Mouse (Mus musculus) cerebellum, adult 8-10 months (tissue): ENCODE measurements at regions not wholly inside any gene's neighbourhood (a gene's known extent, or its start where the extent isn't known, plus 50 kb on each side); places are given as distances from the start of the nearest gene placed in this dataset.

Source experiments
- DNase-seq: peaks from one replicate; pipeline ENCODE4 v3.0.0; 2022

DNA sequence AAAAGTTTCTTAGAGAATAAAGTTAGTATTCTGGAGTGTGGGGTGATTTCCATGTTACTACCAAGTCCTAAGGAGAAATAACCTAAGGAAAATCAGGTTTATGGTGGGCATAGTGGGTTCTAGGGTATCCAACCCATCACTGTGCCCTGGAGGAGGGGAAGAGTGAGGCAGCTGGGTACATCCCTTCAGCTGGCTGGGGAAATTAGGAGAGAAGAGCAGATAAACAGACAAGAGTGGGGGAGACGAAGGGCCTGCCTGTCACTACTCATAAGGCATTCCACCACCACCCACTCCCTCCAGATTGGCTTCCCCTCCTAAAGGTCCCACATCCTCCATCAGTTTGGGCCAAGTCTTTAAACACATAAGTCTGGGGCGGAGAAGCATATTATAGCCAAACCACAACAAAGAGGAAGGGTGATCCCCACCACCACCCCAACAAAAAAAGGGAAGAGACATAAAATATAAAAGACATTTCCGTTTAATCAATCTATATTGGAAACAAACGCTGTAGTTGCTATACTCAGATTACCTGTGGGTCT is 299.8 kb downstream of the Gm11361 start:
- no peak for DNase-seq

DNA sequence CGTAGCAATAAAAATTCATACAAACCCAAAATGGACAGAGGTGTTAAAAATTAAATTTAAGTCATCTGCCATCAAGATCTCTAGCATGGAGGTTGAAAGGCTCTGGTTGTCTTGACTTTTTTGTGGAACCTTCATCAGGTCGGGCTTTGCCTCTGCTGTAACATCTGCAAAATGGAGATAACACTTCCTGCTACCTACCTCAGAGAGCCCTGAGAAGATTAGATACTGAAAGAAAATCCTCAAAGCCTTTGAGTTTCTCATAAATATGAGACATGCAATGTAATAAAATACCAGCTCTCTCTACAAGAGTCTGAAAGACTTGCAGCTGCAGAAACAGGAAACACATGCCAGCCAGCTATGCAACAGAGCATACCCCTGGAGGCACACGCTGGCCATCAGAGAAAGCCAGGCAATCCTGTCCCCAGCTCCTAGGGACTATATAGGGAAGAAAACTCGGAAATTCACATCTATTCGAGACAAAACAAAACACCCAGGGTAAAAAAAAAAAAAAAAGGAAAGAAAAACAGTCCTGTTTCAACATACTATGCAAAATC is 299.1 kb downstream of the Gm11361 start:
- DNase-seq = no peak

DNA sequence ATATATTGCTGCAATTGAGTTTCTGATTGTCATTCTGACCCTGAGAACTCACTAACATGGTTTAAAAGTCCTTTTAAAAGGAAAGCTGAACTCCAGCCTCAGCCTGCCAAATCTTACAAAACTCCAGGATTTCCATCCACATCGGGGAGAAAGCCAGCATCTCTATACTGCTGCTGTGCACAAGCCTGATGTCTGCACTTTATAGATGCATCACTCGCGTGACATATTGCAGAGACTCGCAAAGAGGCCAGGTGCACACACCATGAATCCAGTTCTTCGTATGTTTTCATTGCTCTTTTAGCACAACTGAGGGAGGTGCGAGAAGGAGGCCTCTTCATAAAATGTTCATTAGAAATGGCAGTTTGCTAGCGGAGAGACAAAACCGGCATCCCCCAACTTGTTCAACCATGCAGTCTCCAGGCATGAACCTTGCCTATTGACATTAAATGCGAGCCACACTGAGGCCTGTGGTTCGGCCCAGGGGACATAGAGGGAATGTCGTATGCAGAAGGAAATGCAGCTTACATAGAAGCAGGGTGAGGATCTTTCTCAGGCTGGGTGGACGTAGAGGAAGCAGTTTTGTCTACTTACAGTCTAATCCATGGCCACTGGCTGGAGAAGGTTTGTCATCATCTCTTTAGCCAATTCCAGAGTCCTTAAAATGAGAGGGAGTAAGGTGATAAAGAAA is 297.0 kb downstream of the Gm11361 start:
- DNase-seq = no peak

DNA sequence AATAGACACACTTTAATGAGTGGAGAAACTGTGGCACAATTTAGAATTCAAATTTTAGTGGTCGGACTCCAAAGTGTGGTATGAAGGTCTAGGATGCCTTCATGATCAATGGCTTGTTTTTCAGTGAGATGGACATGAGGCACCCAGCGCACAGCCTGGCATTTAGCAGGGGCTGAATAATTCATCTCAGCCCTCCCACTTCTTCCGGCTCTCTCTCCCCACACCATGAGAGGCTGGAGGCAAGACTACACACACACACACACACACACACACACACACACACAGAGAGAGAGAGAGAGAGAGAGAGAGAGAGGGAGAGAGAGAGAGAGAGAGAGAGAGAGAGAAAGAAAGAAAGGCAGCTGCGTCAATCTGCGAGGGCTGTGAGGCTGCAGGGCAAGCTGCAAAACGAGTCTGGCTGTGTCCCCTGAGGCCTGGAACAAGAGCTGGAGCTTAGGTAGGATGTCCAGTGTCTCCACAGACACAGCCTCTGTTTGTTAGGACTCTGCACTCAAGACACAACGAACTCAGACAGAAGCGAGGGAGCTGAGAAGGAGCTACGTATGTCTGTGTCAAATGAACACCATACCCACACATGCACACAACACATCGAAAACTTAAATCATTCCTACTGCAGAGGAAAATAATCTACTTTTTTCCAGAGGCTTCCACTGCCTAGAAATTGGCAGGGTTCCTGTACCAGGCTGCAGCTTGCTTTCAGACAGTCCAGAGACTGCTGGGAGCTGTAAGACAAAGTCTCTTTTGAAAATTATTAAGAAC is 295.8 kb downstream of the Gm11361 start:
- no peak for DNase-seq

DNA sequence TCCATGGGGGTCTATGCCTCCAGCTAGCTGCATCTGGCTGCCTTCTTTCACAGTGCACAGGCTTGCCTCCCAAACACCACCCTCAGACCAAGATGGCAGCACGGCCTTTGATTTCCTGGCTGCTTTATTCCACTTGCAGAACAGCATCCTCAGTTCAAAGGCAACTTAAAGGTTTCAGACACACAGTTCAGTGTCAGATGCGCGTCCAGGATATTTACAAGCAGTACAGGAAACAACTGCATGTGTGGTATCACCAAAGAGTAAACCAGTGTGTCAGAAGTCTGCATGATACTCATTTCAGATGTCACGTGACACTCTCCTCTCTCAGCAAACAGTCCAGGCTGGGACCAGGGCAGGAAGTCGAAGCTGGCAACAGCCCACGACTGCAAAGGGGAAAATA is 294.2 kb downstream of the Gm11361 start:
- DNase-seq = no peak

DNA sequence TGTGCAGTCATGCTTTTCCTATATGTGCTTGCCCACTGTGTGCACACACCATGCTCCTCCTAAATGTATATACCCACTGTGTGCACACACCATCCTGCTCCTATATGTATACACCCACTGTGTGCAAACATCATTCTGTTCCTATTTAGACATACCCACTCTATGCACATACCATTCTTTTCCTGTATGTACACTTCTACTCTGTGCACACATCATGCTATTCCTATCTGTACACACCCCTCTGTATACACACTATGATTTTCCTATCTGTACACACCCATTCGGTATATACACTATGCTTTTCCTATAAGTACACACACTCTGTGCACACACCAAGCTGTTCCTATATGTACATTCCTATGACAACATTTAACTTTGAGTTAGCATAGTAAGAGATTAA is 288.5 kb downstream of the Gm11361 start:
- no peak for DNase-seq

DNA sequence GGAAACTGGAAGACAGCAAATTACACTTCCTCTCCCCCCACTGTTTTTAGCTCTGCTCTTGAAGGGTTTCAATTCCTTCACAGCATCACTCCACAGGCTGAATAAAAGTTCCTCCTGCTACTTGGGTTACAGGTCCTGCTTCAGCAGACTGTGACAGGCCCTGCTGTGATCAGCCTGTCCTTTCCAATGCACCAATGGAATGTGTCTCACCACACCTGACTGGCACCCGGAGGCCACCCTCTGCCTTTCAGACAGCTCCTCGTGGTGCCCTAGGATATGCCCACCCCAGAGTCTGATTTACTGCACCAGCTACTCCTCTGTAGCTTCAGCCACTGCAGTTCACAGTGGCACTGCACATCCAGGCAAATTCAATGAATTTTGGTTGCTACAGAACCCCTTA is 288.0 kb downstream of the Gm11361 start:
- DNase-seq = no peak

DNA sequence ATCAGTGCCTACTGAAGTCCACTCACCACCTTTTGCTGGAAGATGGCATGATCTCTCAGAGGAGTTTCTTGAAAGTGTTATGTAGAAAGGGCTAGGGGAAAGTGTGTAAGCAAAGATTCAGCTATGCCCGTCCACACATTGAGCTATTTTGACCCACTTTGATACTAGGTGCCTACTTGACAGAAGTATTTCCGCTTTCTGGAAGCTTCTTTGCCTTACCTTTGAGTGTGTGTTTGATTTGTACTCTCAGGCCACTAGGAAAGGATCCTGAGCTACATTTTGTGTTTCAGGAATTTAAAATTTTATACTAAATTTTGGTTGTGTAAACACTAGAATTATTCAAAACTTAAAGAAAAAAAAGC is 287.5 kb downstream of the Gm11361 start:
- DNase-seq = no peak

DNA sequence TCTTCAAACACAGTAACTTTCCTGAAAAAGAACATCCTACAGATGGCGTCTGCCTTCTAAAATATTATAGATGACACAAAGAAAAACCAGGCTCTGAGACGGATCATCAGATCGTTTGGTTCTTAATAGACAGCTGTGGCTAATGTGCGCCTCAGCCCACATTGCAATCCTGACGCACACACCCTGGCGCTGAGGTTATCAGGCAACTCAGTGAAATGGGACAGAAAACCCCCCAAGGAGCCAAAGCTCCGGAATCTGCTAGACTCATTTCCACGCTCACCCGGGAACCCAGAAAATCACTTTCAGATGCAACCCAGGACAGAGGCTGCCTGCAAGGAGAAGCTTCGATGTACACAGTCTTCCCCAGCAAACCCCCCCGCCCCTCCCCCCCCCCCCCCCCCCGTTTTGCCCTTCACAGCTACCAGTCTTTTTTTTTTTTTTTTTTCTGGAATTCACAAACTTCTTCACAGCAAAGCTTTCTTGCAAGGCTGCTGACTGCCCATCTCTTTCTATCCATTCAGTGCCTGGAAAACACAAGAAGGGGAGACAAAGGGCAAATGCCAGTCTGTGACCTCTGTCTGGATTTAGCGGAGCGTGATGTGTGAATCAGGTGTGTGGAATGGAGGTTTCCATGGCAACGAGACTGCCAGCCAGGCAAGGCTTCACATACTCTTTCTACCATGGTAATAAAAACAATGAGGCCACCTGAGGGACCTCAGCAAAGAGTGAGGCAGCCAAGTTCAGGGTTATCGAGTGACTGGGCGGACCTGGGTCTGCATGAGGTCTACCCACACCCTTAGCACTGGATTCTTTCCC is 286.9 kb downstream of the Gm11361 start:
- no peak for DNase-seq

DNA sequence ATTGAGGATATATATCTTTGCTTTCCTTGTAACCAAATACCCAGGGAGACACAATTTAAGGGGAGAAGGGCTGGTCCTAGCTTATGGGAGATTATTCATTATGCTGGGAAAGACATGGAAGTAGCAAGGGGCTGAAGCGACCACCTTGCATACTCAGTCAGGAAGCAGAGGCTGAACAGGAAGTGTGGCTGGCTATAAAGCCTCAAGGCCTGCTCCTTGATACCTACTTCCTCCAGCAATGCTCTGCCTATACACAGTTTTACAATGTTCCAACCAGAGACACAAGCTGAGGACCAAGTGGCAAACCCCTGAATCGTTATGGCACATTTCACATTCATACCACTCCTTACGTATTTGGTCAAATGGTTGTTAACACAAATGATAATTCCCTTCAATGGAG is 284.3 kb downstream of the Gm11361 start:
- DNase-seq = no peak

DNA sequence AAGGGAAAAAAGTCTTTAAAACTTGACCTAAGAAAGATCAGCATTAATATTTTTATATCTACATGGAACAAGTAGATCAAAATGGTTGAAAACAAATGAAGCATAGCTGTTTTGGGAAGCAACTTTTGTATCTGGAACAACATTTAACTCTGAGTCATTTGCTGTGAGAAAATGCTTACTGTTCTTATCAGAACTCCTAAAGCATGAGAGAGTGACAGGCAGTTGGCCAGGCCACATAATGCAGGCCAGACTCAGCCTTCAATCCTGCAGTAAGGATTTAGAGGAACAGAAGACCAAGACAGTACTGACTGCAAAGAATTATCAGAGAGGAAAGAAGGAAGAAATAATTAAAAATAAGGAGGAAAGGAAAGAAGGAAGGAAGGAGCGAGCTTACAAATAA is 275.8 kb downstream of the Gm11361 start:
- no peak for DNase-seq

DNA sequence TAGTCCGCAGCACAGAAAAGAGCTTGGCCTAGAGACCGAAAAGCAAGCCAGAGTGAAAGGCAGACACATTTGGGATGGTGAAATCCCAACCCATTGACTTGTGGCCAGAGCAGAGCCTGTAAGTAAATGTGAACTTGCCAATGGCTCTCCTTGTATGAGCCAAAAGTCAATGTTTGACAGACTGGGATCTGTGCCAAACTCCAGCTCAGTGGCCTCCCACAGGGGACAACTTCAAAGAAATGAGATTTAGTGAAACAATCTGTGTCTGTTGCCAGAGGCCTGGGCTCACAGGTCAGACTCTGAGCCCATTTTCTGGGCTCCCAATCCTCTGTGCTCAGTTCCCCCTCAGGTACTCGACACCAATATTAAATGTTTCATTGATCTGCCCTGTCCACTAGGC is 274.9 kb downstream of the Gm11361 start:
- peak; percentile 5 for DNase-seq

DNA sequence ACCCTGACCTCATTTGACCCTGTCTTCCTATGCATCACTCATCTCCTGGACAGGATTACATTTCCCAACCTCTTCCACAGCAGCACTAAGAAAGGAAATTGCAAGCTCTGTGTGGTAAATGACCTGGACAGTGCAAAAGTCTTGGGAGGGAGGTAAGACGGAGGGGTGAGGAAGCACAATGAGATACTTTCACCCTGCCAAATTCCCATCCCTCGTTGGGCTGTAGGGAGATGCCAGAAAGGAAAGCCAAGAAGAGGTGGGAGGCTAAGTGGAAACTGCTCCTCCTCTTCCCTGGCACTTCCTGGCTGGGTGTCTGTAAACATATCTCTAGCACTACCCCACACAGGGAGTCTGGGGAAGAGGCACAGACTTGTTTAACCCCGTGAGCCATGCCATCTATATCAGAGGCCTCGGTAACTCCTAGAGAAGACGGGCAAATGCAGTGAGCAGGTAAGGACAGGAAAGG is 274.2 kb downstream of the Gm11361 start:
- DNase-seq = no peak

DNA sequence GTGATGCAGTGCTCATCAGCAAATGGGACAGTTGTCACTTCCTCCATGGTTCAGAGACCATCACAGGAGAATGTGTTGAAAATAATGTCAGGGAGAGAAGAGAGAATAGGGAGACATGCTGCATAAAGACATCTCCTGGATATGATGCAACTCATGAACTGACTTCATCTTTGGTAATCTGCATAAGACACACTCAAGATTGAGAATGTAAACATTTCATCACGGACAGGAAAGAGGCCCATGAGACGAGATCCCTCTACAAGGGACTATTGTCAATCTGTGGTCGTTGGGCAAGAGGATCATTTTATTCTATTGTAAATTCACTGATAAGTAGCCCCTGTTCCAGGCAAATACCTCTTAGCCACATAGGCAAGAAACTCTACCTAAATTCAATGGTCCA is 273.6 kb downstream of the Gm11361 start:
- DNase-seq = no peak

DNA sequence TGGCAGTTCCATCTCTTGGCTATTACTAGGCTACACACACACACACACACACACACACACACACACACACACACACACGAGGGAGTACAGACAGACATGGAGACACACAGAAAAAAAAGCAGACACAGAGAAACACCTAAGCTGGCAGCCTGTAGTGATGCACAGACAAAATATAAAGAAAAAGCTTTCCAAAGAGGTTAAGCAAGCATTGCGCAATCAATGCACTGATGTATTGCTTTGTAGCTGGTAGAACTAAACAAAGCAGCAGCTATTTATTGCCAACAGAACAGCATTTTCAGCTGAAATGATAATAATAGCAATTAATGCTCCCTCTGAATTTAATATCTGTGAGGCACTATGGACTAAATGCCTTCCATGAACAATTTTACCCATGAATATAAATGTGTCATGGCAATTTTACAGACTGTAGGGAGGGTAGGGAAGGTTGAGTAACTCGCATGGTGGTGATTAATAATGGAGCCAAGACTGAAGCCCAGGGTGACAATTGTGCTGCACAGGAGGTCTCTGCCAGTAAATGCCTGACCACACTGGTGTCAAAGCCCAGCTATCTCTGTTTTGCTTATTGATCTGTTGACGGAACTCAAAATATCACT is 271.7 kb downstream of the Gm11361 start:
- DNase-seq = no peak

DNA sequence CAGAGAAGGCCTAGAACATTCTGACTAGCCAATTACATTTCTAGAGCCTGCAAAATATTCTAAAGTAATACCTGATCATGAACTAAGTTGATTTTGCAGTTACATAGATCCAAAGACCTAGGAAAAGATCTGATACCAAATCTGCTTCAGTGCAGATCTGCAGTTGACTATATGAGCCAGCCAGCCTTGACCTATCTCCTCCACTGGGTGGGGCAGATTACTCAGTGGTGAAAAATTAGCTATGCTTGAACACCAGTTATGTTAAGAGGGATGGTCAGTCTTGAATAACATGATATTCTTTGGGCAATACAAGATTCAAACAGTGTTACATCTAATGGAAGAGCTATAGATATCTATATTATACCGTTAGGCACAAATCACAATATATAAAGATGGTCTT is 269.0 kb downstream of the Gm11361 start:
- DNase-seq = no peak

DNA sequence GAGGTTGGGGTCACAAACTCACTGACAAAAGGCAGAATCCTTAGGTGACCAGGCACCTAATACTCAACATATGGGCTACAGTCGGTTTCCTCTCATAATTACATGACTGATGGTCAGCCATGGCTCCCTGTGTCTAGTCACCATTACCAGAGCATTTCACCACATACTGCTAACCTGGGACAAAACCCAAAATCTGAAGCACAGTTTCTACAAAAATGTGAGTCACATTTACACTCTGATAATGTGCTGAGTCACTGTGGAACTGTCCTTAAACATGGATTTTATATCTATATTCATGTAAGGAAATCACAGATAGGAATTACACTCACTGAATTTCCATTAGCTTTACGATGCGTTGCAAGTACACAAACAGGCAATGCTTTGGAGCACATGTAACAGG is 267.1 kb downstream of the Gm11361 start:
- no peak for DNase-seq

DNA sequence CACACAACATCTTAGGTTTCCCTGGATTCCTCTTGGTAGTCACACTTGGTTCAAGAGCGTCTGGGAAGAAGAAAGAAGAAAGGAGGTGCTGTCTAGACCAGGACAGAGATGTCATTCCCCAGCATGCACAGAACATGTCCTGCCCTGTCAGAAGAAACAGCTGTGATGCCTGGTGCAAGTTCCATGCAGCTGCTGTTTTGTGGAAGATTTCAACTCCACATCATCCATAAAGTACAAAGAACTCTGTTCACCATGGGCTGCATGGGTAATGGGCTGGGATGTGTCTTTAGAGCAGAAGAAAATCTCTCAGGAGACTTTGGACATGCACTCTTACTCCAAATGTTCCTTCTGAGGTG is 262.8 kb downstream of the Gm11361 start:
- no peak for DNase-seq

DNA sequence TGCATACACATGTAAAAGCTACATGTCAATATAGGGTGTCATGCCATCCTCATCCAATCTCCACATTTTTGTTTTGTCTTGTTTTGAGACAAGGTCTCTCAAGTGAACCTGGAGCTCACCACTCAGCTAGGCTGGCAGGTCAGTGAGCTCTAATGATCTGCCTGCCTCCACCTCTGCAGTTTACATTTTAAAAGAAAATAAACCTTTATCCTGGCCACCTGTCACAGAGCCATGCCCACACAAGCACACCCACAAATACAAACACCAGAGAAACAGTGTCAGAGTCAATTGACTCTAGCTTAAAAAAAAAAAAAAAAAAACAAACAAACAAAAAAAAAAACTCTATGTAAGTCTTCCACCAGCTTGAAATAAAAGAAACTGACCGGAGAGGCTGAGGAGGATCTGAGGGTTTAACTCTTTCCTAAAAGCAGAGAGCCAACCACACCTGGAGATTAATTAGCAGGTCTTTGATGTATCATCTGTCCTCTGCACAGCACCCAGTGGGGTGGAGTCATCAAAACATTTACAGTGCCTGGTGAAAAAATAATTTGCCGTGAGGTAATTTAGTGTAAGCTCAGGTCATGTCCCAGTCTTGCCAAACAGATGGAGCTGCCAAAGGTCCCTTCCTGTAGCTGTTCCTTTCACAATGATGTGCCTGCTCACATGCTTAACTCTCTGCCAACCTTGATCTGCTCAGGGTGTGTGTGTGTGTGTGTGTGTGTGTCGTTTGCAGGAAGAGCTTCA is 262.2 kb downstream of the Gm11361 start:
- no peak for DNase-seq

DNA sequence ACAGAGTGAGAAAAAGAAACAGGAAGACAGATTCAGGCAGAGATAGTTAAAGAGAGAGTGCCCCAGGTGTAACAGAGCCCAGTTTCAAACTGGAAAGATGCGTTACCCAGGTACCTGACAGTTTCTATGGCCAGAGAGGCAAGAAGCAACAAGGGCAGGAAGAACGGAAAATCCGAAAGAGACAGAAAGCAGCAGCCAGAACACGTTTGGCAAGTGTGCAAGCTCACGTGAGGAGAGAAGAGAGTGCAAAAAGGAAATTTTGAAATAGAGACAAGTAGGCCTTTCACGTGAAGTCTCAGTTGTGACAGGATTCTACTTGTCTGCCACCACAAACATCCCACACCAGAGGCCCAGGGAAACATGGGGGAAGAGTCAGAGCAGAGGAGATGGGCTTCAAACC is 259.8 kb downstream of the Gm11361 start:
- no peak for DNase-seq

DNA sequence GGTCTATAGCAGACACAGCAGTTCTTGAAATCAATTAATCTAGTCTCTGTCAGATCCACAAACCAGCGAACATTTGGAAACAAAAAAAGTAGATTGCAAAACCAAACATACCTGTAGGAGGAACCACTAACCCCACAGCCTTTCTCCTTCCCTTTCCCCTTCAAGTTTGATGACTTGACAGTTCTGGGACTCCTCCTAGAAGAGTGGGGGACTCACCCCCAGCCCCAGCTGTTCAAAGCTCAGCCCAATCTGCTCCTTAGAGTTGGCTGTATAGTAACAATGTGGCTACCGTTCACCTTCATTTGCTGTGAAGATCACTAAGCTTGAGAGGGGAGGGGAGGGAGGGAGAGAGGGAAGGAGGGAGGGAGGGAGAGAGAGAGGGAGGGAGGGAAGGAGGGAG is 259.3 kb downstream of the Gm11361 start:
- no peak for DNase-seq

DNA sequence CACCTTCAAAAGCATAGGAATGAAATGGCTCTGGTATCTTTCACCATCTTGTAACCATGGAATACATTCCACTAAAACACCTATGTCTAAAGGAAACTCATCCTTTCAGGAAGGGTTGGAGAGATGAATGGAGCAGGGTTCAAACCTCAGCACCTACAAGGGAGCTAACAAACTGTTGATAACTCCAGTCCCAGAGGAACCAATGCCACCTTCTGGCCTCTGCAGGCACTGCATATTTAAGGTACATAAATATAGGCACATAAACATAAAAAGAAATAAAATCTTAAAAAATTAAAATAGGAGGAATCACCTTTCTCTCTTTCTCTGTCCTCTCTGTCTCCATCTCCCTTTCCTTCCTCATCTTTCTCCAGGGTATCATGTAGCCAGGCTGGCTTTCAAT is 256.9 kb downstream of the Gm11361 start:
- no peak for DNase-seq
